Mouse (Mus musculus) bone marrow, adult 2 months (tissue): ENCODE measurements around the gene Cdca4.

Source experiments
- CTCF ChIP-seq: fragments of 200-500 bp; IDR thresholded peaks from 2 replicates; pipeline ENCODE4 v1.5.1; 2011; ENCODE audit warnings: low read length, control low read depth; ENCODE audit not compliant: control insufficient read depth, insufficient read depth
- POLR2A ChIP-seq: fragments of 200-500 bp; IDR thresholded peaks from 2 replicates; pipeline ENCODE4 v1.6.1; 2011; ENCODE audit warnings: low read depth, mild to moderate bottlenecking, control low read depth, low read length, borderline replicate concordance; ENCODE audit not compliant: control insufficient read depth

DNA sequence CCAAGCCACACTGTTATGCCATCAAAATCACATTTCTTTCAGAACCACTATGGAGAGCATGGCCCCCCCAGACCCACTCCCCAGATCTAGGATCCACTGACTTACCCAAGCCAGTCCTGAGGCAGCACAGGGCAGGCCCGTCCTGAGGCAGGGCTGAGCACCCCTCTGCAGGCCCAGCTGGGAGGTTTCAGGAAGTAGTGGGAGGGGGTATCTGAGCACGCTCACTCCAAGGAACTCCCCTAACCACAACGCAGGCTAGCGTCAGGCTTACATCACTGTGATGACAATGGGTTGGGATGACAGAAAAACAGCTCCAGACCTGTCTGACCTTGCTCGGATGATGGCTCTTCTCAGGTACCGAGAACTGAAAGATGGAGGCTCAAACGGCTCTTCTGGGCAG is 31.5 kb upstream of the Cdca4 start:
- no peak for TF ChIP-seq CTCF
- peak; percentile 64; the same call in 1 of the 2 replicates for TF ChIP-seq POLR2A
